Mouse (Mus musculus) adrenal gland, postnatal 25 days (tissue): ENCODE data around the gene Gm42878. TPM values are rescaled to one million over a fixed set of nuclear protein-coding genes. Genes with fewer than 3 reads are reported as not detected.

Experiments
- DNase-seq: peaks from one replicate; pipeline ENCODE4 v3.0.0; 2021; ENCODE audit warnings: mixed read lengths
- long read RNA-seq: library from polyadenylated mRNA; stranded (forward); transcript quantifications from one replicate; pipeline ENCODE4 v2.0.0, GENCODE M21; 2021
- total RNA-seq: library from RNA; stranded (reverse); gene quantifications from 2 replicates; pipeline ENCODE4 v1.2.3, GENCODE M21; 2021

The Gm42878 gene
- not detected in 2 replicates for total RNA-seq
- long read RNA-seq: 0 reads

DNA sequence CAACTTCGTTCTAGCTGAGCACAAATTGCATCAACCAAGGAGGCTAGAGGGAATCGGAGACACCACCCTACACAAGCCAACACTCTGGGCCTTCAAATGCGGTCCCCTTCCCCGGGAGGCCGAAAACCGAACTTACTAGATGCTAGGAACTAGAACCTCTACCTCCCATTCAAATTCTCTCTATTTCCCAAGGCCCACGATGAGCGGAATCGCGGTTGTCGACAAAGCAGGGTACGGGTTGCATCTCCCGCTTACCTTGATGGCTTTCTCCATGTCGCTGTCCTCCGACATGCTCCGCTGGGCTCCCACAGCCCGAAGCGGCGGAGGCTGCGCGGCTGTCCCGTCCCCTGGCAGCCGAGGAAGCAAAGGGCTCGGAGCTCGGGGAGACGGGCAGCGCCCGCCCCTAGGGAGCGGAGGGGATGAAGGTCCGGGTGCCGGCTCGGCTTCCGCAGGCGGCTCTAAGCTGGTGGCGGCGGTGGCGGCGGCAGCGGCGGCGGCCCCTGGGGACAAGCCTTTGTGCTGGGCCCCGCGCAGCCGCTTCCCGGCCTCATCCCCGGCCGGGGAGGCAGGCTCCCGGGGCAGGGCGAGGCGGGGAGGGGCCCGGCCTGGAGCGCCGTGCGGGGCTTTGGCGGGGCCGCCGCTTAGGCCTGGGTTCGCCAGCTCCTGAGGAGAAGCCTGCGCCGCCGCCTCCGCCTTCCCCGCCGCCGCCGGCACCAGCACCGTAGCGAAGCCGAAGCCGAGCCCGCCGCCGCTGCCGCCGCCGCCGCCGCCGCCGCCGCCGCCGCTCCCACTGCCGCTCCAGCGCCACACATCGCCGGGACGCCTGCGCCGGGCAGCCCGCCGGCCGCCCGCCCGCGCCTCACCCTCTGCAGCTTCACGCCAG, at the start of gene Gm42878, which contains the start of gene Adam1a:
Gm42878 (minus strand) TSS at position 573 of the 883 bp plus-strand sequence.
Adam1a (minus strand) TSS at position 573 of the 883 bp plus-strand sequence.
- DNase-seq: peak; percentile 50

GRCm38 (mm10) chr5:121594714-121595313, 49.5 kb upstream of the Gm42878 start:
- no peak for DNase-seq

DNA sequence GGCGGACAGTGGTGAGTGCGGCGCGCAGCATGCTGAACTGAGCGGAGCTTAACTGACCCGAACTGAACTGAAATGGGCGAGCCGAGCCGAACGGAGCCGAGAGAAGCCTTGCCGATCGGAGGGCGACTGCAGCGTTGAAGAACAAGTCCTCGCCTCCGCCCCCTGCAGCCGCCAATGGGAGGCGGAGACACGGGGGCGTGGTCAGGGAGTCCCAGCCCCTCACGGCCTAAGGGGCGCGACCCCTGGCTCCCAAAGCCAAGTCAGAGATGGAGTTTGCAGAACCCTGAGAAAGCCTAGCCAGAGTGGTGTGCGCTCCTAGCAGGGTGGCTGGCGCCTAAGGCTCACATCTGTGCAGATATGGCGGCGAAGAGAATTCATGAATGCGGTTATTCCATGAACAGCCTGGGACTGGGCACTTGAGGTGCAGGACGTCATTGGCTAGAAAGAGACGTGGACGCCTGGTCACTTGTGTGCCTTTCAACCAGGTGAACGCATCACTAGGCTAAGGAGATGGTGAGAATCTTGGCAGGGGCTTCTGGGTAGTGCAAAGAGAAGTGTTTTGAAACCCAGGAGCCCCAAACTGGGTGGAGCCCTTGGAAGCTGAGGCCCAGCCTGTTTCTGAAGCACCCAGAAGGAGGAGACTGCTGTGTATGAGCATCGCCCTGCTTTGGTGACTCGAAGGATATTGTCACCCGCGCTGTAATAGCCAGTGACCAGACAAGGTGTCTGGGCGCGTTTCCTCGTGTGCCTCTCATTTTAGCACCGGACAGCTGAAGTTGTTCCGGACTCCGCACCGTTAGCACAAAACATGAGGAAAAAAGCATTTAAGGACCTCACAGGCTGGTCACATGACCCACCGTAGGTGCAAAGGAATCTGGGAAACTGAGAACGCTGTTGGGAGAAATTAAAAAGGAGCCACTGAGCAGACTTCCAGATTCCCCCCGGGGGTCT, 48.4 kb upstream of the Gm42878 start, which contains the start of gene Aldh2:
Aldh2 (minus strand) TSS at position 374 of the 951 bp plus-strand sequence.
- peak; percentile 91 for DNase-seq

DNA sequence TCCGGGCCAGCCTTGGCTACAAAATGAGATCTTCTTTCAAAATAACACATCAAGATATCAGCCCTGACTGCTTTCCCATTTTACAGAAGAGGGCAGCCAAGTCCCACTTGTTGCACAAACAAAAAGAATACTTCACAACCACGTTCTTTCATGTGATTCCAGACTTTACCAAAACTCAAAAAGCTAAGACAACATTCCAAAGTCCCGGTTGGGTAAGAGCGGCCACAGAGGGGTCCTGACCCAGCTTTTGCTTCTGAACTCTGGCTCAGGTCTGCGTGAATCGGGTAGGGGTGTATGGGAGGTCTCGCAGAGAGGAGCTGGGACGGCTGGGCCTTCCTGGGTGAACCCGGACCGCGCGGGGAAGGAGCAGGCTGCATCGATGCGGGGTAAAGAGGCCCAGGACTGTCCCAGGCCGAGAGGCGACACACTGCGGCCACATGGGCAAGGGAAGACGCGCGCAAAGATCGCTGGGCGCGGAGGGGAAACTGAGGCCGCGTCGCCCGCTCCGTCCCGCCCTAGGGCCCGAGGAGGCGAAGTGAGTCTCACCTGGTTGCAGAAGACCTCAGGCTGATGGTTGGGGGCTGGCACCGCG, 47.6 kb upstream of the Gm42878 start:
- DNase-seq: peak; percentile 37

GRCm38 (mm10) chr5:121592064-121592815, 47.0 kb upstream of the Gm42878 start:
- DNase-seq: peak; percentile 48

- DNase-seq: peak; percentile 36
Observed at GRCm38 (mm10) chr5:121591417-121592063, 46.3 kb upstream of the Gm42878 start.

DNA sequence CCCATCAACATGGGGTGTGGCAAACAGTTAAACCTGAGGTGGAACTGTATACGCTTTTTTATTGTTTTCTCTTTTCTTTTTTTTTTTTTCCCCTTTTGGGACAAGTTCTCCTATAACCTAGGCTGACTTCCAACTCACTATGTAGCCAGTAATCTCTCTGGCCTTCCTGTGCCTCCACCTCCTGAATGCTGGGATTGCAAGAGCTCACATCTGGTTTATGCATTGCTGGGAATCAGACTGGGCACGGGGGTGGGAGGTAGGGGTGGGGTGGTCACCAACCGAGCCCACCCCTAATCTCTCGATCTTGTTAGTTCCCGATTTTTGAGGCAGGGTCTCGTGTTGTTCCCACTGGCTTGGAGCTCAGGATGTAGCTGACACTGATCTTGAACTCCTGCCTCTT, 44.6 kb upstream of the Gm42878 start:
- no peak for DNase-seq

- no peak for DNase-seq
Observed at GRCm38 (mm10) chr5:121586400-121587039, 41.2 kb upstream of the Gm42878 start.

DNA sequence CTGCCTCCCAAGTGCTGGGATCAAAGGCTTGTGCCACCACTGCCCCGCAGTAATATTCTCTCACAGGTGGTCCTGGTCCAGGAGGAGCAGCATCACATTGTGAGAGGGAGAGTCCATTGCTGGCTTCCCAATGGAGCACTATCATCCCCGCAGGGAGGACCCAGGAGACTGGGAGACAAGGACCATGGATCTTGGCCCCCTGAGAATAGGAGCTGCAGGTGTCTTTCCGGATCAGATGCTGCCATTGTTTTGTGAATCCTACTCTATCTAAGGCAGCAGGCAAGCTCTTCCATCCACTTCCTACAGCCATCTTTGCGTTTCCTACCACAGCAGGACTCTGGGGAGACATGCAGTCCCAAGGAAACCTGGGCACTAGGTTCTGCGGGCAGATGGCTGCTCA, 40.4 kb upstream of the Gm42878 start:
- DNase-seq: no peak

DNA sequence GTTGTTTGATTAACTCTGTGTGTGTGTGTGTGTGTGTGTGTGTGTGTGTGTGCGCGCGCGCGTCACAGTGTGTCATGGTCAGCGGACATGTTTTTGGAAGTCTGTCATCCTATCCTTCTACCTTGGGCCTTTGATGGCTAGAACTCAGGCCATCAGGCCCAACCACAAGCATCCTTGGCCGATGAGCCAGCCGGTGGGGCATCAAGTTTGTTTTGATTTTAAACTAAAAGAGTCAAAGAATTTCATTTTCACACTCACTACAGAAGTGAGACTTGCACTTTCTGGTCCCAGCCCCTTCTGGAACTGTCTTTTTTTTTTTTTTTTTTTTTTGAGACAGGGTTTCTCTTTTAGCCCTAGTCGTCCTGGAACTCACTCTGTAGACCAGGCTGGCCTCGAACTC, 39.7 kb upstream of the Gm42878 start:
- no peak for DNase-seq

DNA sequence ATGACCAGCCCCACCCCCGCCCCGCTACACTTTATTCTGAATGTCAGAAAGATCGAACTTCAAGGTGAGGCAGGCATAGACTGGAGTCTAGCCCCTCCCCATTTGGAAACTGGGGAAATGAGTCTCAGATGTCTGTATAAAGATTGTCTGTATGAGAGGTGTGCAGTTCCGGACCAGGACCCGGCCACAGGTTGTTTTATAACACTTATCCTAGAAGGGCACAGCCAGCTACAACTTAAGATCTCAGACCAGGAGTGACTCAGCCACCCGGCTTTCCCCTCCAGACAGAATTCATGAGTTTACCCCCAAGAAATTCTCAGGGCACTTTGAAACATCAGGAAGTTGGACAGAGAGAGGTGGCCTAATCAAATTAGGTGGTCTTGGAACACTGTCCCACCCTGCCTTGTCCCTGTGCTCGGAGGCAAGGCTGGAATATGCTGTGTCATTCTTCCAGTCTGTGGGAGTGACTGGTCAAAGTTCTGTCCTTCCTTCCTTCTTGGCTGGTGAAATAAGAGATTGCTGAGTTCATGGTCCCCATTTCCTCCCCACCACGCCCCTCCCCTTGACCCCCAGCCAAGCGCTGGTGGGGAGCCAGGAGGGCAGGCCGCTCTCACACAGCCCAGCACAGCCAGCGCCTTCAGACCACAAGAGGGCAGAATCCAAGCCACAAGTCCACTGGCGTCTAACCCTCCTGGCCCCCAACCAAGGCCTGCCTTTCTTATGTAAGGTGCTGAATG, 38.7 kb upstream of the Gm42878 start:
- peak; percentile 94 for DNase-seq

- DNase-seq: no peak
Observed at GRCm38 (mm10) chr5:121581945-121582344, 36.7 kb upstream of the Gm42878 start.

- peak; percentile 77 for DNase-seq
Observed at GRCm38 (mm10) chr5:121576927-121577488, 31.7 kb upstream of the Gm42878 start.

DNA sequence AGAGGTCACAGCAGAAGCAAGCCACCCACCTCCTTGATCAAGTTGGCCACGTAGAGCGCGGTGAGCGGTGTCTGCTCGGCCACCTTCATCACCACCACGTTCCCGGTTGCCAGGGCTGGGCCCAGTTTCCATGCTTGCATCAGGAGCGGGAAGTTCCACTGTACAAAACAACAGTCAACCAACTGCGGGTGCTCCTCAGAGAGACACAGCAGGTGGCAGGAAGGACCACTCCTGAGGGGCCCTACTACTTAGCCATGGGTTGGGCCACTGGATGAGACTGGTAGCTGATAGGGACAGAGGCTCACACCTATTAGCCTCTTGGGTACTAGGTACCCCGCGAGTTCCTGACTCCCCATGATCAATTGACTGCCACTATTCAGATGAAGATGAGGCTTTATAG, 30.6 kb upstream of the Gm42878 start:
- DNase-seq: no peak

DNA sequence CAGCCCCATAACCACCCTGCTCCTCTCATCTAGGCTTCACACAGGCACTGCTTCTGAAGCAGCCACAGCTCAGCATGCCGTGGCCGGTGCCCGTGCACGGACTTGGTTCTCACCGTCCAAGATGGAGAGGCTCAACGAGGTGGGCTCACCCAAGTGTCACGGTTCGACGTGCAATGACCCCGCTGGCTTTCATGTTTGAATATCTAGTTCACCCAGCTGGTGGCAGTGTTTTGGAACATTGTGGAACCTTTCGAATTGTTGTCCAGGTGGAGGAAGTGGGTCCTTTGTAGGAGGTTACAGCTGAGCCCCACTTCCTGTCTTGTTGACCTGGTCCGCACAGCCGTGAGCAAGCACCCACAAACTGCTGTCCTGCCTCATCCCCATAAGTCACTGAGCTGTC, 28.9 kb upstream of the Gm42878 start:
- no peak for DNase-seq

DNA sequence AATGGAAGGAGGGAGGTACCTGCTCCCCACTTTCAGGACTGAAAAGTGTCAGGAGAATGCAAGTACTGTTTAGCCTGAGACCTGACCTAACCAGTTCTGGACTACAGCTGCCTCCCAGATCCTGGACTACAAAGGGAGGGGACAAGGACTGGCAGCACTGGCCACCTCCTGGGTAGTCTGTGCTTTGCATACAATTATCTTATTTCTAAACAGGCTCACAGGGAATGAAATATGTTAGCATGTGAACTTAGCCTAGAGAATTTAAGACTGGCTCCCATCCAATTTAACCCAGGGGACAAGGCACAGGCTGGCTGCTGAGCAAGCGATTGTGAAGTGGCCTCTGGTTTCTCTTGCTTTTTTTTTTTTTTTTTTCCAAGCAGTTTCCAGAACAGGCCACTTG, 25.5 kb upstream of the Gm42878 start:
- DNase-seq: no peak

GRCm38 (mm10) chr5:121569881-121570420, 24.7 kb upstream of the Gm42878 start:
- no peak for DNase-seq

GRCm38 (mm10) chr5:121566035-121566681, 20.9 kb upstream of the Gm42878 start:
- no peak for DNase-seq
